Mouse (Mus musculus) spleen, adult 2 months (tissue): ENCODE data around the gene Camk2n1. TPM values are rescaled to one million over a fixed set of nuclear protein-coding genes. Genes with fewer than 3 reads are reported as not detected.

Experiments used
- DNase-seq, 2 experiments: peaks; one replicate each; pipeline versions ENCODE4 v3.0.0 to v3.0.0-alpha.2; 2012 to 2021; ENCODE audit warnings: low spot score in 2 of 2, low read depth in 1 of 2
- H3K27ac ChIP-seq: fragments of 200-500 bp; 2 replicates; pipeline ENCODE4 v1.5.1; 2012; ENCODE audit warnings: low read length, inconsistent platforms; ENCODE audit not compliant: insufficient read depth
- H3K27me3 ChIP-seq: fragments of 200-500 bp; 2 replicates; pipeline ENCODE4 v1.6.1; 2012; ENCODE audit warnings: mild to moderate bottlenecking, moderate library complexity, low read length, inconsistent platforms; ENCODE audit not compliant: control insufficient read depth, insufficient read depth
- H3K36me3 ChIP-seq: fragments of 200-500 bp; 2 replicates; pipeline ENCODE4 v1.6.1; 2012; ENCODE audit warnings: mild to moderate bottlenecking, low read length, inconsistent platforms; ENCODE audit not compliant: control insufficient read depth, insufficient read depth
- H3K4me1 ChIP-seq: fragments of 200-500 bp; 2 replicates; pipeline ENCODE4 v1.6.1; 2011; ENCODE audit warnings: inconsistent platforms; ENCODE audit not compliant: control insufficient read depth, insufficient read depth, insufficient read length
- H3K4me3 ChIP-seq: fragments of 200-500 bp; 2 replicates; pipeline ENCODE4 v1.5.1; 2011; ENCODE audit warnings: mild to moderate bottlenecking, inconsistent platforms; ENCODE audit not compliant: insufficient read depth, insufficient read length; ENCODE audit errors: extremely low read depth
- CTCF ChIP-seq: fragments of 200-500 bp; IDR thresholded peaks from 2 replicates; pipeline ENCODE4 v1.5.1; 2011; ENCODE audit warnings: mild to moderate bottlenecking, inconsistent platforms; ENCODE audit not compliant: insufficient read depth, insufficient read length, insufficient replicate concordance; ENCODE audit errors: extremely low read depth
- POLR2A ChIP-seq: fragments of 200-500 bp; IDR thresholded peaks from 2 replicates; pipeline ENCODE4 v1.6.1; 2011; ENCODE audit warnings: low read depth, low read length, inconsistent platforms
- WGBS: fragments of 180-500 bp; shearing (Covaris S2); methylation state at CpG from one replicate; pipeline ENCODE4 v1.1.7; 2018; 5-methylcytosine and 5-hydroxymethylcytosine counted together
- polyA plus RNA-seq: library from polyadenylated mRNA; depleted of rRNA; stranded (reverse); fragments of >200 nt; gene quantifications from 2 replicates; pipeline ENCODE4 v1.2.3, GENCODE M21; 2012

Camk2n1 gene
- polyA plus RNA-seq, 1 experiment, result 9.2 TPM

DNA sequence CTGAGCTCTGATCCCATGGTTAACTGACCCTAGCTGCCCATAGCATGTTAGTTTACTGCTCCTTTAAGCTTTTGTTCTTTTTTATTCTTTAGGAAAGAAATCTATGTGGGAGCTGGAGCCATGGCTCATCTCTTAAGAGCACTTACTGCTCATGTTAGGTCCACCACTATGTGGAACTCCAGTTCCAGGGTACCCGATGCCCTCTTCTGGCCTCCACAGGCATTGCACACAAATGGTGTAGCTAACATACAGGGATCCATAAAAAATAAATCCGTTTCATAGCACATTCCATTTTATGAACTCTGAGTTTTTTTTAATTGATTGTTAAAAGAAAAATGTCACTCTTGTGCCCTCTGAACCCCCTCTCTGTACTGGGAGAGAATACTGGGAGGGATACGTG, 24.3 kb upstream of the Camk2n1 start:
- Histone ChIP-seq H3K4me1 (no peaks in the 10 kb centered on the region), H3K27ac (no peak overlapping the region), H3K27me3 (no peaks in the 10 kb centered on the region), H3K36me3 (no peaks in the 10 kb centered on the region), H3K4me3 (no peak overlapping the region)
- TF ChIP-seq CTCF (peak; percentile 17; the same call in 1 of the 2 replicates), POLR2A (no peak)
- no peak for DNase-seq
- WGBS, result 49% methylated on average over 3 of the region's 3 CpGs

DNA sequence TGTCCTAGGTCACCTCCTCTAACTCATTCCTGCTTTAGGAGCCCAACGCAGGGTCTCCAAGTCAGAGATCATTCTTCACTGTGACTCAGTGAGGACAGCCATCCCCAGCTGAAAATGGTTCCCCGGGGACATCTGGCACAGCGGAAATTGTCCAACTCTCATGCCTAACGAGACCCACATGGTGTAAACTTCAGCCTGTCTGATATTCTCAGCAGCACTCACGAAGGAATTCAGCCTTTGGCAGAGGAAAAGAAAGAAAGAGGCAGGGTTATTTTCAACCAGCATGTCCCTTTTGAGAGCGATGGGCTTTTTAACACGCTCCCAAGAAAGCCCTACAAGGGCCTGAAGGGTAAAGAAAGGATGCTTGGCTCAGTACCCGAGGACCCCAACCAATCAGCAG, 22.8 kb upstream of the Camk2n1 start:
- no peak overlapping the region for H3K4me3 ChIP-seq
- no peak overlapping the region for H3K27ac ChIP-seq
- WGBS, result 61% methylated on average over 8 of the region's 8 CpGs
- no peaks in the 10 kb centered on the region for H3K36me3 ChIP-seq
- no peaks in the 10 kb centered on the region for H3K27me3 ChIP-seq
- no peak for TF ChIP-seq CTCF
- H3K4me1 ChIP-seq, result peaks cover 5% of the 10 kb centered on the region; the same call in 1 of the 2 replicates
- DNase-seq, result no peak

DNA sequence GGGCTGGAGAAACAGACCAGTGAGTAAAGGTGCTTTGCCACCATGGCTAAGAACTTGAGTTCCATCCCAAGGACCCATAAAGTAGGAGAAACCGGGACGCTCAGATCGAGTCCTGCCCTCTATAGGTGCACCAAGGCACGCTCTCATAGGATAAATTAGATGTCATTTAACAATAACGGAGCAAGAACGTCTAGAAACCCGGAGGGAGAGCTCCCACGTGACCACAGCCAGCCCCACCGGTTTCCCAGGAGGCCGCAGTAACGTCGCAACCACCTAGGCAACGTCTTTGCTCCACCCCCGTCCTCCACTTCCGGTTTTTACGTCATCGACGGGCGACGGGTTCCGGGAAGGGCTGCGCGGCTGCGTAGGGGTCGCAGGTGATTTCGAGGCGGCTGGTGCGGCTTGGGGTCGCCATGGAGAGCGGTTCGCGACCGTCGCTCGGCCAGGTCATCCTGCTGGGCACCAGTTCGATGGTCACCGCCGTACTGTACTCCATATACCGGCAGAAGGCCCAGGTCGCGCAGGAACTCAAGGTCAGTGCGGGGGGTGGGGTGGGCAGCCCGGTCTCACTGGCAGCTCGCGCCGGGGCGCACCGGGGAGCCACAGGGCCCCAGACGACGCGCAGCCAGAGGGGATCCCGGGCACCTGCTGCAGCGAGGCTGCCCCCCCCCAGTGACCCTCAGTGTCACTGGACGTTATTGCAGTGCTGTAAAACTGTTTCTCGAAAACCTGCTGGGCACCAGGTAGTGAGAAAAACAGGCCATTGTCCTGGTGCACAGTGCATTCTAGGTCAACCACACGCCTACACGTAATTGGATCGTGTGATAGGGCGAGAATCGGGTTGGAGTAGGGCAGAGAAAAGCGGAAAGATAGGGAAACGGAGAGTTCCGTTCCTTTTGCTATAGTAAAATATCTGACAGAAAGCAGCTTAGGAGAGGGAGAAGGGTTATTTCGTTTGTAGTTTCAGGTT, 19.5 kb upstream of the Camk2n1 start, which contains the start of gene Mul1:
Gene Mul1 (plus strand): TSS at position 325 of the 970 bp plus-strand sequence.
- Histone ChIP-seq H3K27me3 (no peaks in the 10 kb centered on the region), H3K4me1 (peaks cover 5% of the 10 kb centered on the region; the same call in 1 of the 2 replicates), H3K27ac (peak within 1 kb of the TSS; percentile 57), H3K36me3 (peaks cover 19% of the 10 kb centered on the region), H3K4me3 (peak within 1 kb of the TSS; percentile 86)
- 1% methylated on average over 64 of the region's 64 CpGs for WGBS
- TF ChIP-seq CTCF (no peak), POLR2A (peak; percentile 45; the same call in 1 of the 2 replicates)
- peak; percentile 86 to 91 for DNase-seq

DNA sequence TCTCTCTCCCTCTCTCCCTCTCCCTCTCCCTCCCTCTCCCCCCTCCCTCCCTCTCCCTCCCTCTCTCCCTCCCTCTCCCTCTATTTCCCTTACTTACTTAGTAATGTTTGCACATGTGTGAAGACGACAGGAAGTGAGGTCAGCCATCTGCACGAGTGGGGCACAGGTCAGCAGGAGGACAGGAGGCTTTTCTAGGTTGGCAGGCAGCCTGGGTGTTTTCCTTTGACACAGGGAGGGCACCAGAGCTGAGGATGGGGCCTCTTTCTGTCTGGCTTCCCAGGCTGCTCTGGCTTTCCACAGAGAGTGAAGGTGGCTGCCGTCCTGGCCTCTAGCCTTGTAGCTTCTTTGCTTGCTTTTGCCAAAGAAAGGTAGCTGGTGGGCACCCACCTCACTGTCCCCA, 14.1 kb upstream of the Camk2n1 start:
- WGBS, result 59% methylated on average over 3 of the region's 3 CpGs
- H3K4me1 ChIP-seq, result peaks cover 5% of the 10 kb centered on the region; the same call in 1 of the 2 replicates
- no peak overlapping the region for H3K4me3 ChIP-seq
- no peak overlapping the region for H3K27ac ChIP-seq
- TF ChIP-seq POLR2A (no peak), CTCF (no peak)
- H3K27me3 ChIP-seq, result no peaks in the 10 kb centered on the region
- no peak for DNase-seq
- peaks cover 33% of the 10 kb centered on the region for H3K36me3 ChIP-seq

DNA sequence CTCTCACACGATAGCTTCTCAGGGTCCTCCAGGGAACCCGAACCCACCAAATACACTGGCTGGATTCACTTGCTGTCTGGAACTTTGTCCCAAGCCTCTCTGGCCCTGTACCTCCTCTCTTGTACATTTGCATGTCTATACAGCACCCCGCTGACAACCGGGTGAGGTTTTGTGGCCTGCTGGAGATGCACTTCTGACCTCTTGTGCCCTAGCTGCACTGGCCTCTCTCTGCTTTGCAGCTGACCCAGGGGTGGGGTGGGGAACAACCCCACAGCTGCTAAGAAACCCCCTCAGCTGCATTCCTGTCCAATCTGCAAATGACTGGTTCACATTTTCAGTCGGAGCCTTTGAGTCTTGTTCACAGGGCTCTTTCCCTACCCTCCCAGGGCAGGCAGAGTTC, 9.2 kb upstream of the Camk2n1 start:
- H3K4me1 ChIP-seq, result no peaks in the 10 kb centered on the region
- no peak overlapping the region for H3K27ac ChIP-seq
- H3K27me3 ChIP-seq, result no peaks in the 10 kb centered on the region
- no peak overlapping the region for H3K4me3 ChIP-seq
- no peak for TF ChIP-seq CTCF
- TF ChIP-seq POLR2A, result no peak
- DNase-seq, result no peak
- 28% methylated on average over 5 of the region's 5 CpGs for WGBS
- H3K36me3 ChIP-seq, result peaks cover 12% of the 10 kb centered on the region

DNA sequence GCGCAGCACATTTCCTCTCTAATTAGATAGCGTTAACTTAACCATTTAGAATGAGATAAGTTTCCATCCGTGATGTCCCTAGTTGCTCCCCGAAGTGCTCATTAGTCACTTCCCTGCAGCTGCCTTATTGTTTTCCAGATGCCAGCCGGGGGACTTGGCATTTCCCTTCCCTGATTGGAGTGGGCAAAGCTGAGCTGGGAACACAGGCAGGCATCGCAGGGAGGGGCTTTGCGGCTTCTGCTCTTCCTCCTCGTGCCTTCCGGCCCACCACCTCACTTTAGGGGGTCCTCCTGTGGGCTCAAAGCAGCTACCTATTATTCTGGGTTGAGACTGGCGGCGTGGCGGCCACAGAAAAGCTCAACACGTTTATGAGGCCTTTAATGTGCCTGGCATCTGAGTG, 7.1 kb upstream of the Camk2n1 start:
- no peaks in the 10 kb centered on the region for H3K4me1 ChIP-seq
- DNase-seq, result no peak
- 25% methylated on average over 13 of the region's 13 CpGs for WGBS
- H3K4me3 ChIP-seq, result no peak overlapping the region
- TF ChIP-seq POLR2A, result no peak
- TF ChIP-seq CTCF, result no peak
- H3K27me3 ChIP-seq, result peaks cover 1% of the 10 kb centered on the region; the same call in 1 of the 2 replicates
- no peak overlapping the region for H3K27ac ChIP-seq
- no peaks in the 10 kb centered on the region for H3K36me3 ChIP-seq

DNA sequence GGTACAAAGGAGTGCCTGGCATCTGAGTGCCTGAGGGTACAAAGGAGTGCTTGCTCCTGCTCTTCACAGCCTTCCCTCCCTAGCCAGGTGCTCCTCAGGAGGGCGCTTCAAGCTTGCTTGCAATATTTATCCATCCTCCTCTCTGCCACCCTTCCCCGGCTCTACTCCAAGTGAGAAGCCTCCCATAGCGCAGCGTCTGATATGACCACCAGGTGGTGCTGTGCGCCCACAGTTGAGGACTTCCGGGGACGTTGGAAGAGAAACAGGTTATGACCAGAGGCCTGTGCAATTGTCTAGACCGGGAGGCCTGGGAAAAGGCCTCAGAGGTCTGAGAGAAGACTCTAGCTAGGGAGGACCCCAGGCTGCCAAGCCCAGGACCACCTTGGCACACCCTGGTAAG, 6.7 kb upstream of the Camk2n1 start:
- Histone ChIP-seq H3K4me1 (no peaks in the 10 kb centered on the region), H3K27ac (no peak overlapping the region), H3K36me3 (no peaks in the 10 kb centered on the region), H3K4me3 (no peak overlapping the region), H3K27me3 (peaks cover 1% of the 10 kb centered on the region; the same call in 1 of the 2 replicates)
- WGBS, result under 1% methylated on average over 8 of the region's 8 CpGs
- DNase-seq, result peak; percentile 53 to 78
- no peak for TF ChIP-seq POLR2A
- TF ChIP-seq CTCF, result peak; percentile 98
